Mouse (Mus musculus): ENCODE data around the gene Zfp663. TPM values are rescaled to one million over a fixed set of nuclear protein-coding genes. Genes with fewer than 3 reads are reported as not detected.

Gene Zfp663
- total RNA-seq (2021), result not detected in 2 replicates
- long read RNA-seq, result 0 reads

DNA sequence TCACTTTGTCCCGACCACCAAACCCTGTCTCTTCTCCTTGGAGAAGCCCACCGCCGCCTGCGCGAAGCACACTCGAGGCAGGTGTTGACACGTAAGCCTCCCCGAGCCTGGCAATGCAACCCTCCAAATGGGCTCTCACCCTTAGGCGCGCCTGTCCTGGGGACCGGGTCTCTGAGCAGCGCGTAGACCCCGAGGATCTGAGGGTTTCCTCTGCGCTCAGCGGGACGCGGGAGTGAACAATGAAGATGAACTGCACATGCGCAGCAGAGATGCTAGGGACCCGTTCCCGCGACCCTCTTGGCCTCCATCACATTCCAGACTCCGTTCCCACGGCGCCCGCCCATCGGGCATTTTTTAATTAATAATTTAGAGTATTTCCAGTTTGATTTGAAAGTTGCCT is at the start of gene Zfp663:
Gene Zfp663 (minus strand): TSS at position 234 of the 400 bp plus-strand sequence.
- no peak for DNase-seq

DNA sequence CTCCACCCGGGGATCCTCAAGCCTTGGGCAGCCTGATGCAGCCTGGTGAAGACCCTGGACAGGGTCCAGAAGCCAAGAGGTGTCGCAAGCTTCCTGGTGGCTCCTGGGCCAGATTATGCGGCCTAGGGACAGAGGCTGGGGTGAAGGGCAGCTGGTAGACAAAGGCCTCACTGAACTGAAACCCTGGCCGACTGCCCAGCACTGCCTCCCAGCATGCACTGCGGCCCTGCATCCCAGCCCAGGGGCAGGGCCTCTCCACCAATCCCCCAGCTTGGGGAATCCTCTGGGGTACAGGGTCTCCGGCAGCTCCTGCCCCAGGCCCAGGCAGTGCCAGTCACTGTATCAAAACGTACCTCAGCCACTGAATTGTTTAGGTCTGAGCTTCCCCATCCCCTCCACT is 48.8 kb upstream of the Zfp663 start:
- peak; percentile 40 for DNase-seq

DNA sequence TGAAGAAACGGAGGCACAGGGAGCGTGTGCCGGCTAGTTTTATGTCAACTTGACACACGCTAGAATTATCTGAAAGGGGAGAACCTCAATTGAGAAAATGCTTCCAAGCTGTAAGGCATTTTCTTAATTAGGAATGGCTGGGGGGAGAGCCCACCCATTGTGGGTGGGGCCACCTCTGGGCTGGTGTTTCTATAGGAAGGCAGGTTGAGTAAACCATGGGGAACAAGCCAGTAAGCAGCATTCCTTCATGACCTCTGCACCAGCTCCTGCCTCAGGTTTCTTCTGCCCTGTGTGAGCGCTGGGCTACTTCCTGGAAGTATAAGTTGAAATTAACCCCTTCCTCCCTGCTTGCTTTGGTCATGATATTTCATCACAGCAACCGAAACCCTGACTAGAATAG is 47.3 kb upstream of the Zfp663 start:
- DNase-seq, result no peak

DNA sequence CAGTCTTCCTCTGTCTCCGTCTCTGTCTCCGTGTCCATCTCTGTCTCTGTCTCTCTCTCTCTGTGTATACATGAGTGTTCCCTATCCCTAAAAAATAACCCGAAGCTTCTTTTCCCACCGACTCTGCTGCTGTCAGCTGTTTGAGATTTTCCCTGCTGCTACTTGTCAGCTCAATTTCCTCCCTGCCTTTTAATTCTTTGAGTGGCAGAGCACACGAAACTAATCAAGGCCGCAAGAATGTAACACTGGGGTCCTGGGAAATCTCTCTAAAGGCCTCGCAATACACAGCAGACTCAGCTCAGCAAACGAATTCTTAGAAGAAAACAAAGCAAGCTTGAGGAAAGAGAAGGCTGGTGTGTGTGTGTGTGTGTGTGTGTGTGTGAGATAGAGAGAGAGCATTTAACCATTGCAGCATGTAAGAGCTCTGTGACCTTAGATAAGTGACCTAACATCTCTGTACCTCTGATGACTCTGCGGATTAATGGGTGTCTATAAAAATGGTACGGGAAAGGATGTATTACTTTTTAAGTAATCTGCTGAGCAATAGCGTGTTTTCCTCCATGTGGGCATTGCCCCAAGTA is 46.7 kb upstream of the Zfp663 start:
- DNase-seq, result no peak

DNA sequence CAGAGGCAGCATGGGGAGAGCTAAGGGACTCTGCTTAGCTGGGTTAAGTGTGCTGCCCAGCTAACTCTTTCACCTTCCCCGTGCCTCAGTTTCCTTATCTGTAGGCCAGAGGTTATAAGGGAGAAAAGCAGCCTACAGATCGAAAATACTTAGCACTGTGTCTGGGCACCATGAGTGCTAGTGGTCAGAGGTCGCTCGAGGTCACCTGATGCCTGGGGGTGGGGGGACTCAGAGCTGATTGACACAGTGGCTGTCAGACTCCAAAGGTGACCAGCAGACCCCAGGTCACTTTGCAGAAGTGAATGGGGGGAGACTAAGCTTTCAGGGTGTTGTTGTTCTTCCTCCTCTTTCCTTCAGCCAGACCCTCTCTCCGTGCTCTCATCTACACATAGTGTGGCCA is 45.8 kb upstream of the Zfp663 start:
- DNase-seq, result no peak

DNA sequence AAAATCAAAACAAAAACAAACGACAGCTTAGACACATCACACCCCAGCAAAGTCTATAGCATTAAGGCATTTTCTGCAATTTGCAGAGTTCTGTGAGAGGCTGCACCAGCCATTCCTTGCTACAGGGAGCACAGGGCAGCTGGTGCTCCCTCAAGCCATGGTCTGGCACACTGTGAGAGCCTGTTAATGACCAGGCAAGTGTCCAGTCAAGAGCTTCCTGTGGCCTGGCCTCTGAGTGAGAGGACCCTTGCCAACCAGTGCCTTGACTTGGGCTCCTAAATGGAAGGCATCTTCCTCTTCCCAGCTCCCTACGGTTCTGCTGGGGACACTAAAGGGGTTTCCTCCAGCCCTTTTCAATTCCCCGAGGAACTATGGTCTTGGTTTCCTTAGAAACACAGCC is 45.4 kb upstream of the Zfp663 start:
- no peak for DNase-seq

DNA sequence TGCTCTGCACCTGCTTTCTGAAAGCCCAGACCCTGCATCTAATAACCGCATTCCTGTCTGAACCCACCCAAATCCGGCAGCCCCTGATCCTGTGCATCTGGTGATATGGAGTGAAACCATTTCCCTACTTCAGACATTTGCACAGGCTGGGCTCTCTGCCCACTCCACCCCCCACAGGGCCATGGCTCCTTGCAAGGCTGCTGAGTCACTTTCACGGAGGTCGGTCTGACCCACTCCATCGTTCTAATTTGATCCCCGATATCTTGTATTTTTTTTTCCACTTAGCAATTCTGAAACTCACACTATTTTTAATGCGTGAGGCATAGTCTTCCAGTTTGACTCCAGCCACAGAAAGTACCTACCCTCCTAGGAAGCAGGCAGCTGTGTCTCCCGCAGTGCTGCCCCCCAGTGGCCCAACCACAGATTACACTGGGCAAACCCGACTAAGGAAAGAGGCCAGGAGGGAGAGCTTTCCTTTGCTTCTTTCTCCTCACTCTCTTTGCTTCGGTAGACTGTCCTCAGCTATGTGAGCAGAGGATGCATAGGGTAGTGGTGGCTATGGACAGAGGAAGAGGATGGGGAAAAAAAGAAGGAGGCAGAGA is 39.3 kb upstream of the Zfp663 start:
- peak; percentile 86 for DNase-seq

DNA sequence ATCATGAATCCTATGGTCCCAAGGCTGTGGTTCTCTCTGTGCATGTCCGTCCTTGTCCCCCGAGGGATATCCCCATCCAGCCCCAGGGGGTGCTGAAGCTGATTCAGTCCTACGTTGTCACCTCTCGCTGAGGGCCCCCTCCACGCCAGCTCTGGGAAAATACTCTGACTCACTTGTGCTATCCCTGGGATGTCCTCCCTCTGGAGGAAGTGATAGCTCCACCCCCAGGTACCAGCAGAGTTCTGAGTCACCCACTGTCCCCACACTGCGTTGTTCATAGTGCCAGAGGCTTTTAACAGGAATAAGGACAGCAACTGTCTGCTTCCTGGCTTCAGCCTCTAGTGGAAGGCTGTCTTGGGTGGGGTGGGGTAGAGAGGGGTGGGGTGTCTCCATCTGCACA is 36.8 kb upstream of the Zfp663 start:
- DNase-seq, result peak; percentile 56

DNA sequence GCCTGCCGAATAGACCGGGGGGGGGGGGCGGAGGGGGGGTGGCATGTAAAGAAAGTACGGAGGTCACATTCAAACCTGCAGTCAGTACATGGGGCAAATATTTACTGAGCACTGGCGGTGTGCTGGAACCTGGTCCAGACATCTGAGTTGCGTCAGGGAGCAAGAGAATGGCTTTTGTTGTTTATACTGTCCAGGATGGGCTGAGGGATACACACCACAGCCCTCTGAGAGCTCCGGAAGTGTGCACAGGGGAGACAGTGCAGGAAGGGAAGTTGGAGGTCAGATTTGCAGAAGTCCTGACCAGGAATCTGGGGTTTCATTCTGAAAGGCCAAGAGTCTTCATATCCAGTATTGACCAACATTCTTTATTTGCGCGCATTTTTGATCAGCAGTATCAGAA is 36.4 kb upstream of the Zfp663 start:
- DNase-seq, result no peak

DNA sequence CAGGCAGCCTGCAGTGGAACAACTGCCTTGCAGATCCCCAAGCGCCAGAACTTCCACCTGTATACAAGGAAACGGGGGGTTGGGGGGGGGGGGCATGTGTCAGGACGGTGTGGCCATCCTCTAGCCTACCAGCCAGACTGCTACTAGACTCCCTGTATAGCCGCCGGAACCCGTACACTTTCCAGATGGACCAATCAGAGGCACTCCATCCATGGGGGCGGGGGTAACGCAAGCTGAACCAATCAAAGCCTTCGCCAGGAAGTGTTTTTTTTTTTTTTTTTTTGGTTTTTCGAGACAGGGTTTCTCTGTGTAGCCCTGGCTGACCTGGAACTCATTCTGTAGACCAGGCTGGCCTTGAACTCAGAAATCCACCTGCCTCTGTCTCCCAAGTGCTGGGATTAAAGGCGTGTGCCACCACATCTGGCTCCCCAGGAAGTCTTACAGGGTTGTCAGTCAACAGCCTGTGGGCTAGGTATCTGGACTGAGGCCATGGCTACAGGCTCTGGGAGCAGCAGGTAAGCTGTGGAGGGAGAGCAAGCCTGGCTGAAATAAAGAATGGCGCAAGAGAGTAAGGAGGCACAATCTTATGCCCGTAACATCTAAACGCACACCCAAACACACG is 29.7 kb upstream of the Zfp663 start:
- DNase-seq, result no peak

DNA sequence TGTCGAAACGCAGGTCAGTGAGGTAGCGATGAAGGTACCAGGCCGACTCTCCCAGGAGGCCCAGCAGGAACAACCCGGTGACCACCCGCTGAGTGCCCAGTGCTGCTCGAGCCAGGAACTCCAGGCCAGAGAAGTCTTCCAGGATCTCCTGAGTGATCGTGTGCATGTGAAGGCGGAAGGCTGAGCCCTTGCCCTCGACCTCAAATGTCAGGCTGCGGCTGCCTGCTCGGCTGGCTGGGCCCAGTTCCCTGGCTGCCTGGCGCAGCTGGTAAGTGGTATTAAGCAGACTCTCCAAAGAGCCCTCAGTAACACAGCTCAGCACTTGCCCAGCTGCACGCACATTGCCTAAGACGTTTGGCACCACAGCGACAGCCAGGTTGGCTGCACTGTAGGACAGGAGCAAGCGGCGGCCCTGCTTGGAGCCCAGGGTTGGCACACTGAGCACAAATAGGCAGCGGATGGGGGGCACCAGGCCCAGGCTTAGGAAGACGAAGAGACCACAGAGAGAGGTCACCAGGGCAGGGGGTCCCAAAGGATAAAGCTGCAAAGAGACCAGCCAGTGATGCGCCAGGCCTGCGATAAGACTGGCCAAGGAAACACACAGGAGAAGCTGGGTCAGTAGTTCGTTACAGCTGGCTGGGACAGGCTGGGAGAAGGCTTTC is 29.1 kb upstream of the Zfp663 start:
- DNase-seq, result peak; percentile 21

DNA sequence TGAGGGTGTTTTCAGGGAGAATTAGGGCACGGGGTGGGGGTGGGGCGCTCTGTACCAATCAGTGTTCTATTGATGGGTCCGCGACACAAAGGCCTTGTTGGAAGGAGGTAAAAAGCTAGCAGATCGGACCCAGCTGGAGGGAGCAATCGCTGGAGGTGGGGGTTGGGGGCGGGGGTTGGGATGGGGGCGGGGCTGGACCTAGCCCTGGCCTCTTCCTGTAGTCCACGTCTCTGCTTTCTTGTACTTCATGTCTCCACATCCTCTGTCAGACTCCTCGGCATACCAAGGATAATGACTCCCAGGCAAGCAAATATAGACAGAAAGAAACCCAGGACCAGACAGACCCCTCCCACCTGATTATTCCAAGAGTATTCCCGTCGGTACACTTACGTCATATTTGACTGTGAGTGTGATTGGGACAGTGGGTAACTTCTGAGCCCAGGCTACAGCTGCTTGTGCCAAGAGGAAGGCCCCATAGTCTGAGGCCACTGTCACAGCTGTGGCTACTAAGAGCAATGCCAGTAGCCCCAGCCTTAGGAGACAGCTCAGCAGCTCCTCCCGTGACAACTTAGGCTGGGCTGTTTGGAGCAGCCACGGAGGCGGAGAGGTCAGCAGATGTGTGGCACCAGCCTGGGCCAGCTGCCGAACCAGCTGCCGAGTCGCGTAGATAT is 28.4 kb upstream of the Zfp663 start:
- no peak for DNase-seq

DNA sequence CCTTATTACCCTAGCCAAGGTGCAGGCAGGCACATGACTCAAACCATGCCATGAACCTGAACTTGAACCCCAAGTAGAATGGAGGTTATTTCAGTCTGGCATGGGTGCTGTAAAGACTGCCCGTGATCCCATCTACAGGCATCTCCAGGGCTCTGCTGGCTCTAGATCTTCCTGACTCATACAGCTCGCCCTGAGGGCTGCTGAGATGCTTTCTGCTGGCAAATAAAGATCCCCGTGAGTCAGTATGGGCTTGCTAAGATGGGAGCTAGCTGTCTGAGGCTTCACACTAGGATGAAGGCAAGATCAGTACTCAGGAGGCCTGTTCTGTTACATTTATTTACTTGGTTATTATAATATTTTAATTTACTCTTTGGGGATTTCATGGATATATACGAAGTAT is 23.6 kb upstream of the Zfp663 start:
- DNase-seq, result no peak

DNA sequence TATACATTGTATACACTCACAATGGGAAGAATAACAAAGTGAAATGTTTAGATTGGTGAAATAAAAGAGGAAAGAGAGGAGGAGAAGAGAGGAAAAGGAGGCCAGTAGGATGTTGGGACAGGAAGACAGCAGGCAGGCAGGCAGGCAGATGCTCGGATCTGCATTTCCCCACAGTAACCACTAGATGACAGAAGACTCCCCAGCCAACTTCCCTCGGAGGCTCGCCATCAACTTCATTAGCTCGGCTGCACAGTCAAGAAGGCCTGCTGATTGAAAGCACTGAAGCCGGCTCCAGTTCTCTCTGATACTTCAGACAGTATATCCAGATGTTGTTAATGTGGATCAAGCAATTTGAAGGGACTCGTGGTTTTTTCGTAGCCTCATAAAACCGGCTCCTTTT is 23.0 kb upstream of the Zfp663 start:
- DNase-seq, result peak; percentile 46

DNA sequence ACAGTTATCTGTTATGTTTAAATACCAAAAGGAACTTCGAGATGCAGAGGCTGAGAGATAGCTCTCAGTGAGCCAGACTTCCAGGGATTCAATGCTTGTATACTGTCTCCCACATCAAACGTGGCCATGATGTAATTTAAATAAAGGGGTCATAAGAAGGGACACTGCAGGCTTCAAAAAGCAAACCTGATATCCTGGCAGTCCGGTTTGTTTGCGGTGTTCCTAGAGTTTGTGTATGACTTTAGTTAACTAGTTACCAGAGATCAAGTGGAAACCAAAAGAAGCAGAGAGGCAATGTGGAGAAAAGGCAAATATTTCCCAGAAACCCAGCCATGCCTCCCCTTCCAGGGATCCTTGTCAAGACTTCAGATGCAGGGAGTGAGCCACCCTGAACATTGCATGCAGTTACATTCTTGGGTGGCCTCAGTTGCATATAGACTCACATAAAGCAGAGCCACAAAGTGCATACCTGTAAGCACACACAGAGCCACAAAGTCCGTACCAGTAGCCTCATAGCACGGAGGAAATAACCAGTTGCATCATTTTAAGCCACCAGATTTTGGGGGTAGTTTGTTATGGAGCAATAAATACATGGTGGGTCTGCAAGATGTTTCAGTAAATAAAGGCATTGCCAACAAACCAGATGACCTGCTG is 20.9 kb upstream of the Zfp663 start:
- no peak for DNase-seq

DNA sequence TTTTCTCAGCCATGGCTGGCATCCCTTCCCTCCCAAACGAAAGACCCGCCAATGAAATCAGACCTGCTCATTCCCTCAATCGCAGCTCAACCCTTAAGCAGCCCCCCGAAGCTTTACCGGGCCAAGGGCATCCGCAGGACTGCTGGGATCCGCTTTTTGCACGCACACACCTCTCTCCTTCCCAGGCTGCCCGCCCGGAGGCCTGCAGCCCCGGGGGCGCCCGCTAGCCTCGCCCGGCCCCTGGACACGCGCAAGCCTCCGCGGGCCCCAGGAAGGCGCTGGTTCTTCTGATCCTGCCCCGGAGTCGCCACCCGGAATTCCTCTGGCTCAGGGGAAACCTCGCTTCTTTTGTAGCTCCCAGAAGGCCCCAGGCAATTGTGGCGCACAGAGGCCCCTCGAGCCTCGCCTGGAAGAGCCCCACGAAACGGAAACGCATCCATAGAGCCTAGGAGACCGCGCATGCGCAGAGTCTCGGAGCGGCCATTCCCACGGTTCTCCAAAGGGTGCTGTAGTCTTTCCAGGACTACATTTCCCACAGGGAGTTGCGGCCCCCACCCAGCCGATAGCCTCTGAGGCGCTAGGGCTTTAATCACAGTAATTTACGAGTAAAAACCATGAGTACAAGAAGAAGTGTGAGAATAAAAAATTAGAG is 19.4 kb upstream of the Zfp663 start, which contains the start of gene Zfp334:
Gene Zfp334 (minus strand): TSS at position 416 of the 652 bp plus-strand sequence.
- DNase-seq, result peak; percentile 96

DNA sequence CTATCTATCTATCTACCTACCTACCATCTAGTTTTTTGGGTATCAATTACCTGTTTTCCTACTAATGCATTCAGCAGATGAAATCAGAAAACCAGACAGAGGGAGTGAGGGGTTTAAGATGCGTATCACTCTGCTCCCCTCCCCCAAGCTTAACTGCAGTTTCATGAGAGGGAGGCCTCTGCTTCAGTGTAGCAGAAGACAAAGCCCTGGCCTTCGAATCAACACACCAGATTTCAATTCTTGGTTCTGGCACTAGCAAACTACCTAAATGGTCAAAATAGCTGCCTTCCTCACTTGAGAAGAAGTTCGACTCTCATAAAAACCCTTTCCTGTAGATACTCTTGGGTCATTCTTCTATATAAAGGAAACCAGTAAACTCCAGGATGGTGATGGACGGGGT is 18.8 kb upstream of the Zfp663 start:
- no peak for DNase-seq

DNA sequence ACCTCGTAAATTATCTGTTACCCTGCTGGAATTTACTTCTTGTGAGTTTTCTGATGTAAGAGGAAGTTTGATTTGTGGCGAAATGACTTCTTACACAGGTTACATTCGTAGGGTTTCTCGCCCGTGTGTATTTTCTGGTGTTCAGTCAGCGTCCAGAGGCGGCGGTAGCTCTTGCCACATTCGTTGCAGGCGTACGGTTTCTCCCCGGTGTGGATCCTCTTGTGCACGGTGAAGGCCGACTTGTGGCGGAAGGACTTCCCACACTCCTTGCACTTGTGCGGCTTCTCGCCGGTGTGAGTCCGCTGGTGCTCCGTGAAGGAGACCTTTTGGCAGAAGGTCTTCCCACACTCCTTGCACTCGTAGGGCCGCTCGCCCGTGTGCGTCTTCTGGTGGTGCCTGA is 11.5 kb upstream of the Zfp663 start:
- no peak for DNase-seq

DNA sequence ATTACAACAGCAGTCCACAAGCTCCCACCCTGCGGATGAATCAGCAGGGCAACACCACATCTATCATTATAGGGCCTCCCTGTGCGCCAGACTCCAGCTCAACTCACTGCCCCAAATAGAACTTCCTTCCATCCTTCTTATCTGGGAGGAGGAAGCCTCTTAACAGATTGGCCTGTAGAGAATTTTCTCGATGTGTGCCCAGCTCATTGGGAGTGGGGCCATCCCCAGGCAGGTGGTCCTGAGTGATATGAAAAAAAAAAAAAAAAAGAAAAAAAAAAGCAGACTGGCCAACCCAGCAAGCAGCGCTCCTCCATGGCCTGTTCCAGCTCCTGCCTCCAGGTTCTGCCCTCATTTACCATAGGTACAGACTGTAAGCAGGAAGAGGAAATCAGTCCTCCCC is 7.5 kb upstream of the Zfp663 start:
- no peak for DNase-seq

DNA sequence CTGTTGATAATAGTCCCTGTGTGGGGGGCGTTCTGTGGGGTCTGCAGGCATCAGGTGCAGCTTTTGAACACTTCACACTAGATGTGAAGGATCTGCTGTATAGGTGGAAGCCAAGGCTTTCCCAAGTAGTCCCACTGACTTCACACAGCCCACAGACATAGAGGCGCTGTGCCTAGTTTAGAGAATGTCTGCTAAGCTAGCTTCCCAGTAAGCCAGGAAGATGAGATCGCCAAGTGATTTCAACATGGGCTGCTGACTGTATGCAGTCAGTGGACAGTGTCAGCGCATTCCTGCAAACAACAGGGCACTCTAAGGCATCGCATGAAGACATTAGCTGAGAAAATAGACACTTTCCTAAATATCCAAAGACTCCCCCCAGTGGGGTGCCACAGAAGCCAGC is 6.9 kb upstream of the Zfp663 start:
- DNase-seq, result no peak

DNA sequence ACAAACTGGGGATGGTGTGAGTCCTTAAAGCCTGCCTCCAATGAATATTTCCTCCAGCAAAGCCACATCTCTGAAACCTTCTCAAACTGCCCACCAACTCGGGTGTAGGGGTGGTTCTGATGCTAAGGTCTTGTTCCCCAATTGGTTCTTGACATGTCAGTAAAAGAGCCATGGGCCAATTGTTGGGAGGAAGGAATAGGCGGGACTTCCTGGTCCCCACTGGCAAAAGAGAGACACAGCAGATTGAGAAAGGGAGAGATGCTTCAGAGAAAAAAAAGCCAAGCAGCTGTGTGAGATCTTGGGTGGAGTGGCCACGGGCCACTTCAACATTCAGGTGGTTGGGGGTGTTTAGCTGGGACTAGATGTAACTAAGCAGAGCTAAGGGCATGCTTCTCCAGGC is 2.5 kb upstream of the Zfp663 start:
- DNase-seq, result no peak

DNA sequence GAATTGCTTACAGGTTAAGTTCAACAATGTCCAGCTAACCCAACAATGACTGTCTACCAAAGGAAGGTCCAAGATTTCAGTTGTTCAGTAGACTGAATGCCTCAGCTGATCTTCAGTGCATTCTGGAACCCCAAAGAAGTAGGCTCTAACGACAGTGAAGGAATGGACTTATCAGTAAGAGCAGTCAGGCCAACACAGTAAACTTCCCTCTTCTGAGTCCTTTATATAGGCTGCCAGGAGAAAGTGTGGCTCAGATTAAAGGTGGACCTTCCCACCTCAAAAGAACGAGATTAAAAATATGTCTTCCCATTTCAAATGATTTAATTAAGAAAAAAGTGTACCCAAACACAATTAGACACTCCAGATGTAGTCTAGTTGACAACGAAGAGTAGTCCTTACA is 1.8 kb upstream of the Zfp663 start:
- no peak for DNase-seq
